Mouse (Mus musculus): ENCODE results near the gene Gm6583.

The Gm6583 gene
- long read RNA-seq, experiment 1, result 0 reads
- long read RNA-seq, experiment 2, result 0 reads

DNA sequence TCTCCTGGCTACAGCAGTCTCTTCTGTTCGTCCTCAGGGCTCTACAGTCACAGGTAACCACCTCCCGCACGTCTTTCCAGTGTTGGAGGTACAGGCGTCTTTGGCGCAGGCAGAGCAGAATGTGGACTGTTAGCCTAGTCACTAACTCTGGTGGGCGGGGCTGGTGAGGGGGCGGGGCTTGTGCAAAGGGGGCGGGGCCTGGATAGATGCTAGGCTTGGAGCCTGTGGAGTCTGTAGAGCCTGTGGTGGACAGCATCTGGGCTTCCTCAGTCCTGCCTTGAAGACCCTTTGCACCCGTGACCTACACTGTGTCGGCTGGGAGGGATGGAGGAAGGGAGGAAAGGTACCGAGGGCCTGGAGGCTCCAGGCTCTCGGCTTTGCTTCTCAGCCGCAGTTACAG, at the start of gene Gm6583:
Gm6583 (minus strand) TSS at position 124 of the 400 bp plus-strand sequence.
- intact Hi-C loops (cut with DNase I), result no loop called here

DNA sequence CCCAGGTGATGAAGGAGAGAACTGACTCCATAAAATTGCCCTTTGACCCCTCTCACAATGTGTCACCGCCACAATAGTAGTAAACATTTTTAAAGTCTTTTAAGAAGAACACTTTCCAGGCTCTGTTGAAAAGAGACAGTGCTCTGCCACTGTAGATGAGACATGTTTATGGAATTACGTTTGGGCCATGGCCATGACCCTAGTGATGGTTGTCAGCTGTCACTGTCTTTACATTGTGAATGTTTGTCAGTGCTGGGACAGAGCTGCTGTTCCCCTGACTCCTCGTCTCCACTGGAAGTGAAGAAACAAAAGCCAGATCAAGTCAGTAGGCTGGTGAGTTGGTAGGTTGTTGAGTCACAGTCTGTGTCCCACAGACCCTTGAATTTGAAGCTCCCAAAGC, 46.6 kb upstream of the Gm6583 start:
- intact Hi-C loops (cut with DNase I), result no loop called here

DNA sequence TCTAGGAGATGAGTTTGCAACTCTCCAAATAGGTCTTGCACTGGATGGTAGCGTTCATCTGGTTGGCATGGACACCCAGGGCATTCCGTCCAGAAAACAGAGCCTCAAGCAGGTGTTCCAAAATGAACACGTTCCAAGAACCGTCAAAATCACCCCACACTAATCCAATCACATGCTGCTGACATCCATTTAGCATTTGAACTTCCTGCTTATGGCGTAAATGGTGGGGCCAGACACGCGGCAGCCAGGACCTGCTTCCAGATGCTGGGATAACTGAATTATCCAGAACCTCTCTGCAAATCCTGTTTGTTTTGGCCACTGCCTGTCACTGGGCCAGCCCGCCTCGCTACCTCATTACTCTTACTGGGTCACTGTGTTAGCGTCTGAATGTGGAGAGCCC, 43.5 kb upstream of the Gm6583 start:
- intact Hi-C loops (cut with DNase I), result no loop called here

DNA sequence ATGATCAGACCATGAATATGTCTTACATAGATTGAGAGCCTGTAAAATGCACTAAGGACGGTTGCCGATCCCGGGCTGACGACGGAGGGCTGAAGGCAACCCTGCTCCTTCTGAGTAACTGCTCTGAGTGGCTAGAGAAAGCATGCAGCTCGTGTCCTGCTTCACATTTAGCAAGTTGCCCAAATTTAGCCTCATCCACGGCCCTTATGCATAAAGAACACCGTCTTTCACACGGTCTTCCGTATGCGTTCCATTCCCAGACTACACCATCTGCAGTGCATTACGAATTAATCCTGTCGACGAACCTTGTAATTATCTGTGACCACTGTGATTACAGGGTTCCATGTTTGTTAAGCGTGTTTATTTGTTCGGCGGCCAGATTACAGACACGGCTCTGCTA, 40.2 kb upstream of the Gm6583 start:
- intact Hi-C loops (cut with DNase I), result no loop called here

DNA sequence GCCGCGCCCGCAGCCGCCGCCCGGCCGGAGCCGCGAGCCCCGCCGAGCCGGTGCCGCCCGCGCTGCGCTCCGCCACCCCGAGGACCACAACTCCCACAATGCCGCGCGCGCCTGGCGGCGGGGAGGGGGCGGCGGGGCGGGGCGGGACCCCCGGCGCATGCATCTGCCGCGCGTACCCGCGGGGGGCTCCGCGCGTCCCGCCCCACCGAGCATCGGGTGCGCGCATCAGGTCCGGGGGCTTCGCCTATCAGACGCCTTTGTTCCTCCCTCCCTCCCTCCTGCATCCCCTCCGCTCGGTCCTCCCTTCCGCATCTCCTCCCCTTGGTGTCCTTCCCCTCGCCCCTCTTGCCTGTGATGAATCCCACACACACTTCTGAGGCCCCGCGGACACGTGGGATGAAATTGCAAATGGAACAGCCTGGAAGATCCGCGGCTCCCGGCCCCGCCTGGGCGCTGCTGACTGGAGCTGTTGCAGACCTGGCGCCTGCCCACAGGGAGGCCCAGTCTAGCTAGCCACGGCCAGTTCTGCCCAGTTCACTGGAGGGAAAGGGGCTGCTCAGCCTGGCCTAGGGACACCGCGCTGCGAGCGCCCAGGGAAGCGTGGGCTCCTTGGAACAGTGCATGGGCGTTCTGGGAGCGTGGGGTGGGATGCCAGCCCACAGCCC, 39.1 kb upstream of the Gm6583 start, which contains the start of gene Asphd2:
Asphd2 (minus strand) TSS at position 88 of the 665 bp plus-strand sequence.
- intact Hi-C loops (cut with DNase I), result no loop called here

DNA sequence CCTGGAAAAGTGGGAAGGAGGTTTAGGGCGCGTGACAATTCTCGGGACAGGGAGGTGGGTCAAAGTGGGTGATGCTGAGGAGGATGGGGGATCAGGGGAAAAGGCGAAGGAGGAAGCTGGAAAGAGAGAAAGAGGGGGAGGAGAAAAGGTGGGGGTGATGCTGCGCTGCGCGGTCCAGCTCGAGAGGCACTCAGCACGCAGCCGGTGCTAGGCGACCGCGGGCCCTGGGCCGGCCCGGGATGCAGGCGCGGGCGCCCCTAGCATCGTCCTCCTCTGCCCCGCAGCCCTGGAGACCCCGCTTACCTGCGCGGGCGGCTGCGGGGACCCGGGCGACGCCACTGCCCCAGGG, 38.6 kb upstream of the Gm6583 start:
- intact Hi-C loops (cut with DNase I), result no loop called here

DNA sequence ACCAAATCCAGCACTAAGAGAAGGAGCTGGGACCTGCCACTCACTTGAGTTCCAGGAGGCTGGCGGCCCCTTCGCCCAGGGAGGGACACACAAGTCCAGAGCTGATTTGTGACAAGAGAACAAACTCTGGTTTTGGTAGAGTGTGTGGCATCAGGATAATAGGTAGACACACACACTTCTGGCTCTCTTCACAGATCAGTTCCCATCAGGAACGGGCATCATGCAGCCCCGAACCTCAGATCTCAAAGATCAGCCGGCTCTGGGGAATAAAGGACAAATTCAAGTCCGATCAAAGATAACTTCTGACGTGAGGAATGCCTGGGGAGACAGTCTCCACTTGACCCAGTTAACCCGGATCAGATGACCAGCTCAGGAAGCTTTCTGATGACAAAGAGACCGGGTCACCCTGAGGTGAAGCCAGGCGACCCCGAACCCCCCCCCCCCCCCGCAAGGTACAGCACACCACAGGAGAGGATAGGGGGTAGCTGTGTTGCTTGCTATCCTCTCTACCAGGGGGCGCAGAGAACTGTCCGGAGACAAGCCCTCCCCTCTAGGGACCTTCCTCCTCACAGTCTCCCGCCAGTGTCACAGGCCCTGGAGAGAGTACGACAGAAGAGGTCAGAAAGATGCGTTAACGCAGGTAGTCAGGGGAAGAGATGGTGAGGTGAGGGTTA, 38.0 kb upstream of the Gm6583 start:
- intact Hi-C loops (cut with DNase I), result no loop called here

DNA sequence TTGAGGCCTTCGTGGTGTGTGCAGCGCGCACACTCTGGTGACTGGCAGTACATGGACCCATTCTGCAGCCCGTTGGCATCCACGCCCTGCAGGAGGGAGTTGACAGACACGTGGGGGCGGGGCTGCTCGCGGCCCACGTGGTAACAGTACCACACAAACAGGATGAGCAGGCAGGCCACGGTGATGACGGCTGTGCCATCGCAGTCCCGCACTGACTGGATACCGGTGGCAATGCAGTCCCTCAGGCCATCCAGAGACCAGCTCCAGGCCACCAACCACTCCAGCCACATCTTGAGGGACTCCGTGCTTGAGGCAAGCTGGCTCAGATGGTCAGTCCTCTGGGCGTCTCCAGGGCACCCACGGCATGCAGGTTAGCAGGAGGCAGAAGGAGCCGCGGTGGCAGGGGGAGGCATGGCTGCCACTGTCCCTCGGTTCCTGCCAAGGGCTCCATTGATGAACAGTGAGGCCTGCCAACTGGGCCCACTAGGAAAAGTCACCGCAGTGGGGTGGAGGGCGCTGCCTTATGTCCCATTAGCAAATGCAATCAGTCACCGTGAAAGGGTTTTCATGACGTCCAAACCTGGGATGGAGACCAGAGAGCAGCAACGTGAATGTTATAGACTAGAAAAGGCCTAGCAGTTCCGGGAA, 36.0 kb upstream of the Gm6583 start:
- intact Hi-C loops (cut with DNase I), result no loop called here

DNA sequence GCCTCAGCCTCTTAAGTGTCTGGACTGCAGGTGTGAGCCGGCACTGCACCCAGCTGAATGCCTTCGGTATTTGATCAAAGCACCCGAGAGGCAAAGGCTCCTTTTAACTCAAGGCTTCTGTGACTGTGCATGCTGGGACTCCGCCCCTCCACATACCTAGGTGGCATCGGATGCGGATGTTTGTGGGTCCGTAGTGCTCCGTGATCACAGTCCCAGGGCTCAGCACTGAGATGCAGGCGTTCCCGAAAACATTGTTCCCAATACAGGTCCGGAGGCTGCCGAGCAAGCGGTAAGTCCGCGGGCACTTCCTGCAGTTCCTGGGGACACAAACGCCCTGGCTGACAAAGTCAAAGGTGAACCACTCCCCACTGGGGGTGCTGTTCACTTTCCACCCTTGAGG, 35.2 kb upstream of the Gm6583 start:
- intact Hi-C loops (cut with DNase I), result no loop called here

DNA sequence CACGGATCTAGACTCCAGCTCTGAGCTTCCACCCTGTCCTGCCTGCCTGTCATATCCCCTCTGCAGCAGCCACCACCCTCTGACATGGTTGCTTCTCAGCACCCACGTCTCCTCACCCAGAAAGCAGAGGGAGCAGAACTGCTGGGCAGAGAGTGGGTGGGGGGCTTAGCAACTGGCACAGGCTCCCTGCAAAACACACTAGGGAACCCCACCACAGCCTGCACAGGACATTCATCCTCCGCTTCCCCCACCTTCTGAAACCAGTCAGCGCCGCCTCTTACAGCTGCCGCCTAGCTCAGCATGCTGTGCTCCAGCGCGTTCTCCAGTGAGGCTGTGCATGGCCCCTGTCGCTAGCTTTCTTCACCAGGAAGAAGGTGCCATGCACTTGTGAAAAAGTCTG, 33.5 kb upstream of the Gm6583 start:
- intact Hi-C loops (cut with DNase I), result loop anchor here (5.0 kb wide), 1 partner anchor 33 kb away; no protein-coding TSS in a partner anchor

DNA sequence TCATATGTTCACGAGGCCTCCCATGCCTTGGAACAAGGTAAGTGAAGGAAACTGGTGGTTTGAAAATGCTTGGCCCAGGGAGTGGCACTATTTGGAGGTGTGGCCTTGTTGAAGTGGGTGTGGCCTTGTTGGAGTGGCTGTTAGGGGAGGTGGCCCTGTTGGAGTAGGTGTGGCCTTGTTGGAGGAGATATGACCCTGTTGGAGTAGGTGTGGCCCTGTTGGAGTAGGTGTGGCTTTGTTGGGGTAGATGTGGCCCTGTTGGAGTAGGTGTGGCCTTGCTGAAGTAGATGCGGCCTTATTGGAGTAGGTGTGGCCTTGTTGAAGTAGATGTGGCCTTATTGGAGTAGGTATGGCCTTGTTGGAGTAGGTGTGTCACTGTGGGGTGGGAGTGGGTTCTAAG, 30.1 kb upstream of the Gm6583 start:
- intact Hi-C loops (cut with DNase I), result loop anchor here (5.0 kb wide), 1 partner anchor 36 kb away; no protein-coding TSS in a partner anchor

DNA sequence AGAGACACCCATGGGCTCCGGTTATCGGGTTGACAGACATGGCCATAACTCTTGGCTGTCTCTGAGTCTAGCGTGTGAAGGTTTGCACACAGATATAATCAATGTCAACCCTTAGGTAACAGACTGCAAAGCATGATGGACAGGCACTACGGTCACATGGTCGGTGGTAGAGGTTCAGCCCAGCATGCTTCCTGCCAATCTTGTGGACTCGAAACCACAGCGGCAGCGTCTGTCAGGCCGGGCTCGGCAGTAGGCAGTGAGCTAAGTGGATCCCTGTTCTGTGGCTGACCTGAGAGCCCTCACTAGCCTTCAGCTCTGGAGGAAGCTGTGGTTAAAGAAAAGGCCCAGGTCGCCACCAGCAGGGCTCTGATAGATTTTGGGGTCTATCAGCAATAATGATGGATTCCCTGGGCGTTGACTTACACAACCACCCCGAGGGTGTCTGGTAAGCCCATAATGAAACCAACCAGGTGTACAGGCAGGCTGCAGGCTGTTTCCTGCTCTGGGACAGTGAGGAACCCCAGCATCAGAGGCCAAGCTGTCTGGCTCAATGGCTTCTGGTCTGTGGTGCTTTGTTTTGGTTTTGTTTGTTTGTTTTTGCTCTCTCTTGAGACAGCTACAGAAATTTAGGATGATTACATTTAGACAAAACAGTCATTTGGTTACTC, 29.1 kb upstream of the Gm6583 start:
- intact Hi-C loops (cut with DNase I), result loop anchor here (5.0 kb wide), 1 partner anchor 37 kb away; no protein-coding TSS in a partner anchor

DNA sequence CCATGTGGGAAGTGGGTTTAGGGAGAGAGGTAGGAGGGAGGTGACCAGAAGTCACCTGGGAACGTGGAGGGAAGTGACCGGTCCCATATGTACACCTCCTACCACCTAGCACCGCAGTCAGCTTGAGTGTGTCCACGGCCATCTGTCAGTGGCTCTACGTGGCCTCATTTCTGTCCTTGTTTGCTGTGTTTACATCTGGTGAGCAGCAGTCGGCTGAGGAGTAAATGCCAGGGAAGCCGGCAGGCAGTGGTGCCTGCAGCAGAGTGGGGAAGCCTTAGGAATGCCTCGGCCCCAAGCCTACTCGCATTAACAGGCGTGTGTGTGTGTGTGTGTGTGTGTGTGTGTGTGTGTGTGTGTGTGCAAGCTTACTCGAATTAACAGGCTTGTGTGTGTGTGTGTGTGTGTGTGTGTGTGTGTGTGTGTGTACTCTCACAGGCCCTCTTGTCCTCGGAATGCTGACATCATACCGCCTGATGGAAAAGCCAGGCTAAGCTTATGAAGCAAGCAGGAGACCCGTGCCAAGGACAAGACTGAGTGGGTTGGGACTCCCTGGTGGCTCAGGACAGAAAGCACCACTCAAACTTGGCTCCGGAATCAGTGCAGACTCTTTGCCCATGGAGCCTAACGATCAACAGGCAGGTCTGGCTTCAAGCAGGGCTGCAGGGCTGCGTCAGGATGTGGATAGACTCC, 27.0 kb upstream of the Gm6583 start:
- intact Hi-C loops (cut with DNase I), result no loop called here

DNA sequence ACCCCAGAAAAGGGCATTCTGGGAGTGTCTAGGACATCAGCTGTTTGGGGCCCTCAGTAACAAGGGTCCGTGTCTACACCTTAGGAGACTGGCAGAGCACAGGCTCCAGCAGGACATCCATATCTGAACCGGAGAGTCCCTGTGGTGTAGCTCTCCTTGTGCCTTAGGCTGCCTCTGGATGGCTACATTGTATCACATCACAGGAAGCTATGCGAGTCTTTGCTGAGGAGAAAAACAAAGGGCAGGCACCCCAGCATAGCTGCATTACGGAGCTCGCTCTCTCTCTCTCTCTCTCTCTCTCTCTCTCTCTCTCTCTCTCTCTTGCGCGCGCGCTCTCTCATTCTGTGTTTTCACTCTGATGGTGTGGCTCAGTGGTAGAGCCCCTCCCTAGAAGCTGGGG, 26.2 kb upstream of the Gm6583 start:
- intact Hi-C loops (cut with DNase I), result no loop called here

DNA sequence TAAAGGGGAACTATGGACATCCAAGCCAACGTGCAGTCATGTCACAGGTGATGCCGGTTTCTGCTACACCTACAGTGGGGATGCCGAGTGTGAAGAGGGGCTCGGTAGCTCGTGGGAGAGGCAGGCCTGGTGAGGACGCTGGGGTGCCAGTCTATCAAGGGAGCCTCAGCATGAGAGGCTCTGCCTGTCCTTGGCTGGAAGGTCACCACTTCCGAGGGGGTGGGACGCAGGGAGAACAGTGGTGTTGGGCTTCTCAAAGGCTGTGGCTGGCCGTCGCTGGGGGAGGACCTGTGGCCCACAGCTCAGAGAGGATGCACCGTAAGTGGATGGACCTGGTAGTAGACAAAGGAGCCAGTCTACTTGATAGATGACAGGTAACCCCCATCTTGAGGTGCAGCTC, 25.3 kb upstream of the Gm6583 start:
- intact Hi-C loops (cut with DNase I), result no loop called here

DNA sequence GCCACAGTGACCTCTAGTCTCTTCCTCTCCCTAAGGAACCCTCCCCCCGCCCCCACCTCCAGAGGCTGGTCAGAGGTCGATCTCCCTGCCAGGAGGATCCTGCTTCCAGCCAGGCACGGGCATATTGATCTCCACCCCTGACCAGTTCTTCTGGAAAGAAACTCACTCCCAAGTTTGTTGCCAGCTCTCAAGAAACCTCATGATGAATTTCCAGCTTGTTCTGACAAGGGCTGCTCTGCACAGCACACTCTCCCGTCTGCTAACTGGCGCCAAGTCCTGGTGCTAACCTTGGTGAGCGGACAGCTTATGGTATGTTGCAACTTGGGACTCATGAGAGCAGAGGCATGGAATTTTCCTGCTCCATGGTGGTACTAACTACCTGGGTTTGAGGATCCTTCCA, 22.9 kb upstream of the Gm6583 start:
- intact Hi-C loops (cut with DNase I), result no loop called here

DNA sequence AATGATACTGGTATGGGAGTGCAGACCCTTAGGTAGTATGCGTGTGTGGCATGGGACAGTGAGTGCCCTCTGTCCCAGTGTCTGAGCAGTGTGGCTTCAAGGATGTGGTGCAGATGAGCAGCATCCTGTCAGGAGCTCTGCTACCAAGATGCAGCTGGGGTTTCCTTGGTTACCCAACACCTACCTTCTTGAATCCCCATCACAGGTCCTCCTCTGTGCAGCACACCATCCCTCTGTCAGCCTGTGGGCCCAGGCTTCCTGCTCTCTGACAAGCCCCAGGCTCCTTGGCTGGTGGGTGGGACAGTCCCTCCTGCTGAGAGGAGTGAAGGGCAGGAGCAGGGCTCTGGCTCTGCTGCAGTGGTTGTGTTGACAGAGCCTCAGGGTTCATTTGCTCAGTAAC, 21.5 kb upstream of the Gm6583 start:
- intact Hi-C loops (cut with DNase I), result no loop called here

DNA sequence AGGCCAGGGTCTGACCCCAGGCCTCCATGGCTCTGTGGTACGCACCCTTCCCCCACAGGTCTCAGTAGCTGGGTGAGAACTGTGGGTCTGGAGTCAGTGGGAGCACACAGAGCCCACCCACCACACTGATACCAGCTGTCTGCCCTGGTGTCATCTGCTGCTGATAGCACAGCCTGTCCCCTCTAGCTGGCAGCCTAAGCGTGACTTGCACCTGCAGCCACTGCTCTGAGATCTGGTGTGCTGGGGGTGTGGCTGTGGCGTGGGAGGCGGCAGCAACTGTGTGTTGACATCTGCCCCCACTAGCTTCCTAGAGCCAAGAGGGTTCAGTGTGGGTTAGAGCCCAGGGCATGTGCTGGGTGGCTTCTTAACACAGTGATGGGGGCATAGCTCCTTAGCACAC, 20.3 kb upstream of the Gm6583 start:
- intact Hi-C loops (cut with DNase I), result no loop called here

DNA sequence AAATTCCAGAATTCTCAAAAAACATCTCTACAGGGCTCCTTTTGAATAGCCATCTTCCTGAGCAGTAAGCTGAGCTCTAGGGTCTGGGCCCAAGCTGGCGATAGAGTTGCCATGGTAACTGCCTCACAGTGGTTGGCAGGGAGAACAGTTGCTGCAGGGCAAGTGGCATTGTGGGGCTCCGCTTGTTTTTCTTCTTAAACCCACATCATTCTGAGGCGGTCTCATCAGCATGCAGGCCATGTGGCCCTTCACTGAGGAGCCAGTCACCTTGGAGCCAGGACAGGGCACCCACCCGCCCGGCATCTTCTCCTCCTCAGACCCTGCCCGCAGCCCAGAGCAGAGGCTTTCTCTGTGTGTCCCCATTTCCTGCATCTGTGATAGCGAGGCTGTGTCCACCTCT, 16.1 kb upstream of the Gm6583 start:
- intact Hi-C loops (cut with DNase I), result no loop called here

DNA sequence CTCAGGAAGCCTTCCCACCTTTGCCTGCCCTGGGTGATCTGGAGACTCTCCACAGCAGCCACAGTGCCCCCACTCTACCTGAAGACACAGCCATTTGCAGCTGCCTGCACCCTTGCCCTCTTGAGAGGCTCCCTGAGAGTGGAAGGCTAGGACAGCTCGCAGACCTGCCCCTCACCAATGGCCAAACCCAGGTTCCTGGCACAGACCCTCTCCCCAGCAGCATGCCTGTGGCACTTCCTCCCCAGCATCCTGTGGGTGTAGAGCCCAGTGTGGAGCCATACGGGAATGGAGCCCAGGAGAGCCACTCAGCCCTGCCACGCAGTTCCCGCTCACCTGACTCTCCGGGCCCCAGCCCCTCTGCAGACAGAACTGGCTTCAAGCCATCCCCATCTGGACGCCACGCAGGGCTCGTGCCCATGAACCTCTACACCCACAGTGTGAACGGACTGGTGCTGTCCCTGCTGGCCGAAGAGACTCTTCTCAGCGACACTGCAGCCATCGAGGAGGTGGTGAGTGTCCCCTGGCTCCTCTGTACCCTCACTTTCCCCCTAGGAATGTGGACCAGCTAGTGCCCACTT, 14.5 kb upstream of the Gm6583 start:
- intact Hi-C loops (cut with DNase I), result no loop called here

DNA sequence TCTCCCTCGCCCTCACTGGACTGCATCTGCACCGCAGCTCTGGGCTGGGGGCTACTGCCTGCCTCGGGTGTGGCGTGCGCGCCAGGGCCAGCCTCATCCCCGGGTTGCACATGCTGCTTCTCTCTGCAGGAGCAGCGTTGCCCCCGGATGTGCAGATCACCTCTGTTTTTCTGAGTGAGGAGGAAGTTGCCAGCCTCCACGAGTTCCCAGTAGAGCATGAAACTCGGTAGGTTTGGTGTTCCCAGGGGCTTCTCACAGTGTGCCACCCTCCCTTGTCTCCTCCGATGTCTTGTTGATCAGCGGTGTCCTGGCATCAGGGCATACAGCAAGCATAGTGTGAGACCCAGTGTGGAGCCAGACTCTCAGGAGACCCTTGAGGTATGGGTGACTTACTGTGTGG, 13.5 kb upstream of the Gm6583 start:
- intact Hi-C loops (cut with DNase I), result loop anchor here (5.0 kb wide), 1 partner anchor 58 kb away; no protein-coding TSS in a partner anchor

Data from adrenal gland (tissue).